Mouse (Mus musculus): ENCODE measurements at regions not wholly inside any gene's neighbourhood (a gene's known extent, or its start where the extent isn't known, plus 50 kb on each side); places are given as distances from the start of the nearest gene placed in this dataset.

GRCm38 (mm10) chr9:99800076-99800475, 75.9 kb downstream of the Sox14 start:
- Histone ChIP-seq H3K9me3 (no peaks in the 10 kb centered on the region), H3K4me3 (peak overlapping the region; percentile 50), H3K36me3 (no peaks in the 10 kb centered on the region), H3K27ac (peak overlapping the region; percentile 75), H3K27me3 (ENCODE audit: insufficient read depth, poor library complexity, severe bottlenecking) (peaks cover 42% of the 10 kb centered on the region), H3K4me1 (replicated peaks) (peaks cover 56% of the 10 kb centered on the region)
- peak; percentile 50 for DNase-seq (ENCODE audit: low spot score)
- WGBS: under 1% methylated on average over 13 of the region's 13 CpGs

- Histone ChIP-seq H3K36me3 (no peaks in the 10 kb centered on the region), H3K27me3 (ENCODE audit: insufficient read depth, poor library complexity, severe bottlenecking) (peaks cover 47% of the 10 kb centered on the region), H3K4me3 (peak overlapping the region; percentile 50), H3K4me1 (replicated peaks) (peaks cover 56% of the 10 kb centered on the region), H3K27ac (peak overlapping the region; percentile 75), H3K9me3 (no peaks in the 10 kb centered on the region)
- whole genome bisulfite sequencing: 1% methylated on average over 16 of the region's 16 CpGs
- peak; percentile 84 for DNase-seq (ENCODE audit: low spot score)
These were observed 76.5 kb downstream of the Sox14 start for GRCm38 (mm10) chr9:99799387-99800021.

DNA sequence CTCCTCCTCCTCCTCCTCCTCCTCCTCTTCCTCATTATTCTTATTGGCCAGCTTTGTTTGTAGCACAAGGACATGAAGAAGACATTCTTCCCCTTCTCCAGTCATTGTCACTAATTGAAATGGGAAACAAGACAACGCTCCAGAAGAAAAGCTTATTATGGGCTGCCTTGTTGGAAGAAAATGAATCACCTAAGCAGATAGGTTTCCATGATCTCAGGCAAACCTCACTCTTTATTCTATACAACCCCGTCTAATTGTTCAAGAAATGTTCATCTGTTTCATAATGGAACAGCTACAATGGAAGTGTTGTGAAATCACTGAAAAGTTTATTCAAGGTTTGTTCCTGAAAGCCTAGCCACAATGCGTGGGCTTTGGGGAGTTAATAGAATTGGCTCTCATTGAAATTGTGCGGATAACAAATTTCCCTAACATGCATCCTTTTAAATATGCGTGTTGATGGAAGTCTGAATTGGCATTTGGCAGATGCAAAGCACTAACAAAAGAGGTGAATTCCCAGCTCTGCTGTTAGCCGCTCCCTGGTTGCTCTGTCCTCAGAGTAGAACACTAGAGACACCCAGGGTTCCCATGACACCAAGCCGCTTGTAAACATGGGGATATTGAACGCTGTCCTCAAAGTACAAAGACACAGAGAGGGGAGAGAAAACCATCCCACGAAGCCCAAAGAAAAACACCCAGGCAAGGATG, 78.8 kb downstream of the Sox14 start:
- 28% methylated on average over 9 of the region's 9 CpGs for WGBS
- no peaks in the 10 kb centered on the region for H3K9me3 ChIP-seq
- H3K36me3 ChIP-seq: no peaks in the 10 kb centered on the region
- H3K4me1 ChIP-seq (replicated peaks): peaks cover 56% of the 10 kb centered on the region
- H3K4me3 ChIP-seq: no peak overlapping the region
- peak; percentile 53 for DNase-seq (ENCODE audit: low spot score)
- peaks cover 50% of the 10 kb centered on the region for H3K27me3 ChIP-seq (ENCODE audit: insufficient read depth, poor library complexity, severe bottlenecking)
- peak overlapping the region; percentile 70 for H3K27ac ChIP-seq

DNA sequence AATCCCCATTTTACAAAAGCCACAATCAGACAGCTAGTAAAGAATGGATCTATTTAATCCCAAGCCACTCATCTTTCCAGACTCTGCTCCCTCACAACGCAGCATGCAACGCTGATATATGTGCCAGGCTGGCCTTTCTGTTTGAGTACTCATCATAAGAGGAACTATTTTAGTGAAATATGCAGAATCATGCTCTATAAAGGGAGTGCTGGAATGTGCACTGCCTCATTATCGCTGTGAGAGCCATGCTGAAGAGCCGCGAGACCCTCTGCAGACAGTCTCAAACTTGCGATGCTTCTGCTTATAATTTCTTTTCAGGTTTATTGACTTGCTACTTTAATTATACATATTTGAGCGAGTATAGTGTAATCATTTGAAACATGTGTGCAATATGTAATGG, 75.6 kb upstream of the Cldn18 start:
- DNase-seq (ENCODE audit: low spot score): no peak
- H3K9me3 ChIP-seq: no peaks in the 10 kb centered on the region
- WGBS: 94% methylated on average over 7 of the region's 7 CpGs
- H3K4me1 ChIP-seq (replicated peaks): peaks cover 21% of the 10 kb centered on the region
- H3K27ac ChIP-seq: no peak overlapping the region
- peaks cover 70% of the 10 kb centered on the region for H3K27me3 ChIP-seq (ENCODE audit: insufficient read depth, poor library complexity, severe bottlenecking)
- no peaks in the 10 kb centered on the region for H3K36me3 ChIP-seq
- no peak overlapping the region for H3K4me3 ChIP-seq

- H3K27ac ChIP-seq: no peak overlapping the region
- WGBS: 85% methylated on average over 7 of the region's 7 CpGs
- peaks cover 27% of the 10 kb centered on the region; the same call in 1 of the 2 replicates for H3K27me3 ChIP-seq (ENCODE audit: insufficient read depth, poor library complexity, severe bottlenecking)
These were observed 69.8 kb upstream of the Cldn18 start for GRCm38 (mm10) chr9:99786864-99787263.

GRCm38 (mm10) chr9:99783156-99783555, 66.1 kb upstream of the Cldn18 start:
- no peak for DNase-seq (ENCODE audit: low spot score)
- WGBS: 76% methylated on average over 2 of the region's 2 CpGs

More at GRCm38 (mm10) chr9:99786864-99787263, 69.8 kb upstream of the Cldn18 start:
- no peaks in the 10 kb centered on the region for H3K36me3 ChIP-seq
- no peak overlapping the region for H3K4me3 ChIP-seq
- DNase-seq (ENCODE audit: low spot score): no peak
- no peaks in the 10 kb centered on the region for H3K9me3 ChIP-seq
- H3K4me1 ChIP-seq (replicated peaks): no peaks in the 10 kb centered on the region

GRCm38 (mm10) chr9:99782364-99783119, 65.5 kb upstream of the Cldn18 start:
- Histone ChIP-seq H3K4me3 (no peak overlapping the region), H3K9me3 (no peaks in the 10 kb centered on the region), H3K27ac (no peak overlapping the region), H3K4me1 (replicated peaks) (peaks cover 6% of the 10 kb centered on the region; the same call in 1 of the 2 replicates), H3K36me3 (no peaks in the 10 kb centered on the region), H3K27me3 (ENCODE audit: insufficient read depth, poor library complexity, severe bottlenecking) (no peaks in the 10 kb centered on the region)
- 65% methylated on average over 7 of the region's 7 CpGs for WGBS
- DNase-seq (ENCODE audit: low spot score): no peak

More at GRCm38 (mm10) chr9:99783156-99783555, 66.1 kb upstream of the Cldn18 start:
- H3K4me3 ChIP-seq: no peak overlapping the region
- H3K9me3 ChIP-seq: no peaks in the 10 kb centered on the region
- no peak overlapping the region for H3K27ac ChIP-seq
- H3K4me1 ChIP-seq (replicated peaks): peaks cover 6% of the 10 kb centered on the region; the same call in 1 of the 2 replicates
- no peaks in the 10 kb centered on the region for H3K27me3 ChIP-seq (ENCODE audit: insufficient read depth, poor library complexity, severe bottlenecking)
- no peaks in the 10 kb centered on the region for H3K36me3 ChIP-seq

DNA sequence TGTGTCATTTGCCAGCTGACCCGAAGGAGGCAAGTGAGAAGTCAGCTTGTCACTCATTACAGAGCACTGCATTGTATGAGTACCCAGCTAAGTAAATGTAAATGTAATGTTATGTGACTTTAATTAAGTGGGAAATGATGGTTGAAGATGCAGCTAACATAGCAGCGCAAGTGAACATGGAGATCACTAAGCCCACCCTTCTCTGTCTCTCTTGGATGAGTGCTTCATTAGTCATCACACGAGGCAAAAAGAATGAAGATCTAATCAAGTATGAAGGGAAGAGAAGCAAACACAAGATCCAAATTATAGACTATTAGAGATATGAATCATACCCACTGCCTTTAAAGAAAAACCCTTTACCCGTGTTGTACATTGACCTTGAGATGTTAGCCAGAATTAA, 61.8 kb upstream of the Cldn18 start:
- peaks cover 6% of the 10 kb centered on the region; the same call in 1 of the 2 replicates for H3K4me1 ChIP-seq (replicated peaks)
- no peaks in the 10 kb centered on the region for H3K27me3 ChIP-seq (ENCODE audit: insufficient read depth, poor library complexity, severe bottlenecking)
- DNase-seq (ENCODE audit: low spot score): no peak
- 86% methylated on average over 4 of the region's 4 CpGs for WGBS
- H3K36me3 ChIP-seq: no peaks in the 10 kb centered on the region
- H3K4me3 ChIP-seq: no peak overlapping the region
- H3K27ac ChIP-seq: no peak overlapping the region
- no peaks in the 10 kb centered on the region for H3K9me3 ChIP-seq

DNA sequence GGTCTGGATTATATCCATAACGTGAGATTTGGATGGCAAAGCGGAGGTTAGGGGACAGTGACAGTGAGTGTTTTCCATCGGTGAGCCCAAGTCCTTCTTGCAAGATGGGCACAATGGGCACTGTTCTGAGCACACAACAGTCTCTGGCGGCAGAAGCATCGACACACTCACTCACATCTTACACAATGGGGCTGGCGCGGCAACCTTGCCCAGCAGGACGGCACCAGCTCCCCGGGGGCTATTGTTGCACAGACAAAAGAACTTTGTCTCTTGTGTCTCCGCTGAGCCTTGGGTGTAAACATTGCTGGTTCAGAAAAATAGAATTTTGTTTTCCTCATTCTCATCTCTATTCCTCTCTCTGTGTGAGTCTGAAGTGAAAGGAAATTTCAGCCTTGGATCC, 53.6 kb upstream of the Cldn18 start:
- Histone ChIP-seq H3K27ac (peak overlapping the region; percentile 69; the same call in 1 of the 2 replicates), H3K36me3 (no peaks in the 10 kb centered on the region), H3K9me3 (no peaks in the 10 kb centered on the region), H3K4me3 (peak overlapping the region; percentile 35), H3K4me1 (replicated peaks) (peaks cover 14% of the 10 kb centered on the region), H3K27me3 (ENCODE audit: insufficient read depth, poor library complexity, severe bottlenecking) (0 out of 2 replicates have a peak, but pooled peaks cover 4% of the 10 kb centered on the region)
- DNase-seq (ENCODE audit: low spot score): peak; percentile 36
- WGBS: 11% methylated on average over 10 of the region's 10 CpGs
